Mouse (Mus musculus): ENCODE results near the gene Chrna3.

Chrna3 gene

DNA sequence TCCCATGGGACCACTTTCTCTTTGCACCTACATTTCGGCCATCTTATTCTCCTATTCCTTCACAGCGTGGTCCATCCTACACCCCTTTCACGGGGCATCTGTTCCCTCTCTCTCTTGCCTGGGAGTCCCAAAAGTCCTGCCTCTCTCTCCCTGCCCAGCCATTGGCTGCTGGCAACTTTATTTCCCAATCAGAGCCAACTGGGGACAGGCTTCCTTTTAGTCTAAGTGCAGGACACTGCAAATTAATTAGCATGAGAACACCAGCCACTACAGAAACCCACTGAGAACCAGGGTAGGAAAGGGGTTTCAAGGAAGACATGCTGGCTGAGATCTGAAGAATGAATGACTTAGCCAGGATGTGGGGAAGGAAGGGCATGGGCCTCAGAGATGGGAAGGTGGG, 32.0 kb downstream of the Chrna3 start:
- no peak for DNase-seq

DNA sequence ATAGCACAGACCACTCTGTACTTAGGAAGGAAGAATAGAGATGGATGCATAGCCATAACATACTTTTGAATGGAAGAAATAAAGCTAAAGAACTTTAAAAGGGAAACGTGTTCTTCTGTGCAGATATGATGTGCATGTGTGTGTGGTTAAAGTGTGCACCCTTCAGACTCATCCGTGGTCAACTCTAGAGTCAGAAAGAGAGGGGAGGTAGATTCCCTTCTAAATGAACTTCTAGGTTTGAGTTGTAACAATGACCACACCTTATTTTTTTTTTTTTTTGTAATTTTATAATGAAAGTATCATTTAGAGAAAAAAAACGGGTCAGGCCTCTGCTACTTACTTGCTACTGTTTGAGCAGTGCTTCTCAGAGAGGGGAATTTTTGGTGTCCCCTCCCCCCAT, 36.0 kb downstream of the Chrna3 start:
- no peak for DNase-seq

DNA sequence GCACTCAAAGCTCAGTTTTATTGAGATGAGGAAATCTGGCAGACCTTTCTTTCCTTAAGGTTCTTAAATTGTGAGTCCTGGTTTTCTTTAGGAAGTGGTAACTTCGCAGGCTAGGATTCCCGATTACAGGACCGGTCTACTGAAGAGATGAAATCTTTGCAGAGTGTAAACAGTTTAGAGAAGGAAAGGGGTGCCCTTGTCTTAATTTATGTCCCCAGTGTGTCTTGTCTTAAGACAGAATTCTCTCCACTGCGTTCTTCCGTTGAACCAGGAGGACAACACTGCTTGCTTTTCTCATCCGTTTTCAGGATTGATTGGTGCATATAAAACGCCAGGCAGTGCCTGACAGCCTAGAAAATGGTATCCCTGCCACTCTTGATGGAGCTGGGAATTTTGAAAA, 44.0 kb downstream of the Chrna3 start:
- no peak for DNase-seq

DNA sequence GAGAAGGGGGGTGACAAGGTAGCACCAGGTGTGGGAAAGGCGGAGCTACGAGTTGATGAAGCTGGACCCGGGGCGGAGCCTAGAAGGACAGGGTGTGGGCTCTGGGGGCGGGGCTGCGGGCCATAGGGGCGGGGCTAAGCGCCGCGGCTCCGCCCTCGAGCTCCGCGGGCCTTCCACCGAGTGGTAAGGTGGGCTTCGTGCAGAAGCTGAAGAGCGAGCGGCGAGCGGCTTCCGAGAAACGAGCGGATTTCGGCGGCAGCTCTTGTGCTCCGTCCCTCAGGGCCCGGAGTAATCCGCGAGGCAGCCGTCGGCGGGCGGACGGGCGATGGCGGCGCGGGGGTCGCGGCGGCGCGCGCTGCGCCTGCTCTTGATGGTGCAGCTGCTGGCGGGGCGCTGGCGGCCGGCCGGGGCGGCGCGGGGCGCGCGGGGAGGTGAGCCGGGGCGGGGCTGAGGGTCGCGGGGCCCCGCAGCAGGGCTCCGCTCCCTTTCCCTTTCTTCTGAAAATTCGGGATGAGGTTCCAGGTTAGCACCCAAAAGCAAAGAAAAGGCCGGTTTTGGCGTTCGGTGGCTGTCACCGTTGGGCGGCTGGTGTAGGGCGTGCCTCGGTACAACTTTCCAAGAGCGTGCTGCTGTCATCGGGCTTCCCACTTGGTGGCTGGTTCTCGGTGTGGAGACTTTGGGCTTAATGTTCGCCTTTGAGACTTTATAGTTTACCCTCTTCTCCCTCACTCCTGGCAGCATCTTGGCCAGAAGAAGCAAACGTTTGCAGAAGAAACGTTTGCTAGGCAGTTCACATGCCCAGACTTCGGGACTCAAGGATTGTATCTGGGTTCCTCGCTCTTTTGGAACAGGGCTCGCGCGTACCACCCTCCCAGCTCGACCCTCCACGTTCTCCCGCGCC, 44.8 kb downstream of the Chrna3 start:
- no peak for DNase-seq

DNA sequence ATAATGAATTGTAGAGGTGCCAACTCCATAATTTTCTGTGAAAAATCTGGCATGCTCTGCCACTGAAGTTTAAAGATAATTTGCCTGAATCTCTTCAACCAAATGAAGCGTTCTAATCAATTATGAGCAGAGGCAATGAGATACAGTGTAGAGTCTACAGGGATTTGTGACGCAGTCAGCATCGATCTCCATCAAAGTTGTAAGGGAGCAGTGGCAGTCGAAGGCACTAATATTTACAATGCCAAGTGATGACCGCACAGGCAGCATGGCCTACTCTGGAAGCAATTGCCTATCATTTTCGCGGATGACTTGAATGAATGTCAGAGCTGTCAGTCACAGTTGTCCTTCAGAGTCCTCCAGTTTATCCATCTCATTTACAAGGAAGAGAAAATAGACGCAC, 45.7 kb downstream of the Chrna3 start, which contains the start of gene Chrna5:
TSS of gene Chrna5 (plus strand) at position 207 of the 400 bp plus-strand sequence.
- DNase-seq = no peak

DNA sequence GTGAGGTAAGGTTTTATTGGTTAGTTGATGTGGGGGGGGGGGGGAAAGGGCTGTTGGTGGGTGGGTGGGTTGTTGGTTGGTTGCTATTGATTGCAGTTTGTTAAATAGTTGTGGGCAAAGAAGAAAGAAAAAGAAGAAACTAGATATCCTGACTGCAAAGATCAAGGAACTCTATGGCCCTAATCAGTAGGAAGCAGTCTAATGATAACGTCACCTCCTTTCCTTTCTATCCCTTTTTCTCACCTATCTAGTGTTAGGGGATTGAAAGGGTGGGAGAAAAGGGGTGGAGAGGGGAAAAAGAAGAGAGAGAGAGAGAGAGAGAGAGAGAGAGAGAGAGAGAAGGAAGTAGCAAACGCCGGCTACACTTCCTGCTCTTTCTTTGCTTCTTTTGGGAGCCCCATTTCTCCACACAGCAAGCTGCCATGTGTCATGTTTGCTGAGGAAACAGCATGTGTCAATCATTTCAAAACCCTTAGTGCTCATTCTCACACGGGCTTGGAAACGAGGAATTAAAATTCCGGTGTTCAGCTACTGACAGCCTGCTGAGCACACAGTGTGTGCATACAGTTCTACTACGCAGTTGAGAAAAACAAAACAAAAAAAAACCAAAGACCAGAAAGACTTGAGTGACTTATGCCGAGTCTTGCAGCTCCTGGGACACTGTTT, 56.3 kb downstream of the Chrna3 start:
- no peak for DNase-seq

DNA sequence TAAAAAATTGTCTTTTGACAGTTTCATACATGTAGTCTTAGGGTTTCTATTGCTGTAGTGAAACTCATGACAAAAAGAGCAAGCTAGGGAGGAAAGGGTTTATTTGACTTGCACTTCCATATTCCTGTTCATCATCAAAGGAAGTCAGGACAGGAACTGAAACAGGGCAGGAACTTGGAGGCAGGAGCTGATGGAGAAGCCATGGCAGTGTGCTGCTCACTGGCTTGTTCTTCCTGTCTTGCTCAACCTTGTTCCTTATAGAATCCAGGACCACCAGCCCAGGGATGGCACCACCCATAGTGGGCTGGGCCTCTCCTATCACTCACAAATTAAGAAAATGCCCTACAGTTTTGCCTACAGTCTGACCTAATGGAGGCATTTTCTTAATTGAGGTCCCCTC, 62.7 kb downstream of the Chrna3 start:
- no peak for DNase-seq

DNA sequence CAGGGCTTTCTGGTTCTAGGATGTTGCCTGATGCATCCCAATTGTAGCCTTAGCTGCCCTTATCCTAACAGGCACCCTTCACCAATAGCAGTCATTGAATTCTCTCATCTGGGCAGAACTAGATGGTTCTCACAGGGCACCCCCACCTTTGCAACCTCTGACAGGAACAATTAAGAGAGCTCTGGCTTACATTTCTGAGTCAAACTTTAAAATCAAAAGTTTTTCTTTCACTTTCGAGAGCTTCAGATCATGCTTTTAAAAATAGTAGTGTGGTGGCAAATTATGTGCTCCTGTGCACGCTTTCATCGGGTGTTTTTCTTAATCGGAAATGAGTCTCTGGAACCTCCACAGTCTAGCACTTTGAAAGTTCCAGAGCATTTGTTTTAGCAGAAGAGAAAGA, 65.3 kb downstream of the Chrna3 start:
- DNase-seq = no peak

Data from cerebellum, adult 8-10 months (tissue).